Mouse (Mus musculus): ENCODE measurements around the gene Fzd4. TPM values are rescaled to one million over a fixed set of nuclear protein-coding genes. Genes with fewer than 3 reads are reported as not detected.
A peak's percentile ranks its signal among the peaks of the same experiment; 100 is the strongest.

Fzd4 gene
- polyA plus RNA-seq (2015; fragmentation: Nextera tagmentation; extraction: Ambion mirVana) = 8.9 and 9.9 TPM in 2 replicates

DNA sequence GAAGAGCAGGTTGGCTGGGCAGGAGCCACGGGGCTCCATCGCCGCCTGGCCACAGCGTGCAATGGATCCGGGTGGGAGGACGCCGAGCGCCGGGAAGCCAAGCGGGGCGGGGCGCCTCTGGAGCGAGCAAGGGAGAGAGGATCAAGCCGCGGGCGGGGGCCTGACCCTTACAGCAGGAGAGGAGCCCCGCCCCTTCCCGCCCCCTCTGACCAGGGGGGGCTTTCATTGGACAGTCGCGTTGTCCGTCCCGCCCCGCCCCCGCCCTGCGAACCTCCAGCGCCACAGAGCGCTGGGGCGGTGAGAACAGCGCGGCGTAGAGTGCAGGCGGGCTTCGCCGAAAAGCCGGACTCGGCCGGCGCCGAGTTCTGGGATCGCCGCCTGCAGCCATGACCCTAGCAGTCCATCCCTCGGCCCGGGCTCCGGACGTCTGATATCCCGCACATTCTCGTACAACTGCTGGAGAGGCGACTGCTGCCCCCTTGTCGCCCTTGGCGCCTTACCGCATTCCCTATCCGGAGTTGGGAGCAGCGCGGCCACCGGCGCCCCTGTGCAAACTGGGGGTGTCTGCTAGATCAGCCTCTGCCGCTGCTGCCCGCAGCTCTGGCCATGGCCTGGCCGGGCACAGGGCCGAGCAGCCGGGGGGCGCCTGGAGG, at the start of gene Fzd4, which contains the start of gene Tmem135:
TSS of gene Fzd4 (plus strand) at position 275 of the 653 bp plus-strand sequence.
TSS of gene Tmem135 (minus strand) at position 142 of the 653 bp plus-strand sequence.
- Histone ChIP-seq H3K27ac (replicated peaks) (peak within 1 kb of the TSS; percentile 79), H3K4me2 (replicated peaks) (peak within 1 kb of the TSS; percentile 99), H3K36me3 (peaks cover 3% of the 10 kb centered on the region; the same call in 1 of the 2 replicates), H3K4me1 (peaks cover 16% of the 10 kb centered on the region), H3K9ac (peak within 1 kb of the TSS; percentile 74), H3K27me3 (0 out of 2 replicates have a peak, but pooled peaks cover 10% of the 10 kb centered on the region), H3K9me3 (replicated peaks) (no peaks in the 10 kb centered on the region), H3K4me3 (replicated peaks) (peak within 1 kb of the TSS; percentile 77)
- WGBS = under 1% methylated on average over 61 of the region's 62 CpGs
- peak; percentile 97 for ATAC-seq (ENCODE audit: insufficient number of reproducible peaks, low FRiP score, low TSS enrichment, low read depth)

DNA sequence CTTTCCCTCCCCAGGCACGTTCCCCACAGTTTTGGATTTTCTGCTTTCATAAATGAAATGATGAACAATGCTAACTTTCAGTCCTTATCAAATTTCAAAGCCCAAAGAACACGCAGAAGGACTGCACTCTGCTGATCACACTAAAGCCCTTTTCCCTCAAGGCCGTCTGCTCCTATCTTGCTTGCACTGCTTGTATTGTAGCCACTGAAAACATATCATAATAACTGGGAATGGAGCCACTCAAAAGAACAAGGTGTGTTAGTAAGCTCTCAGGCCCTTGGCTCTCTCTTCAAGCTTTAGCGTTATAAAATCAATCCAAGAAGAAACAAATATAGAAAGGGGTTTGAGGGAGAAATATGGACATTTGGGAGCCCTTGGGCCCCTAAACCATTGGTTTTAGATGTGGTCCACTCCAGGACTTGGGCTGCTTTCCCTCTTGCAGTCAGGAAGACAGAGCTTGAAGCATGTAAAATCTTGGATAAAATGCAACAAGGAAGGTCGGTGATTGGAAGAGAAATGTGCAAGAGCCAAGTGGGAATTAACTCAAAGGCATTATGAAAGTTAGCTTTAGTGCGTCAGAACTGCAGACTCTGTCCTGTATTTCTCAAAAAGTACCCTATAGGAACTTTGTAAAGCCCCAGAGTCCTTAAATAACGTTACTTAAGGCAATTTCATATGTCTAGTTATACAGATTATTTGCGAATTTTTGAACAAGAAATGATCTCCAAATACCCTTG, 48.5 kb upstream of the Fzd4 start:
- WGBS = 37% methylated on average over 8 of the region's 8 CpGs
- Histone ChIP-seq H3K9me3 (replicated peaks) (no peaks in the 10 kb centered on the region), H3K36me3 (no peaks in the 10 kb centered on the region), H3K4me2 (replicated peaks) (no peak overlapping the region), H3K4me3 (replicated peaks) (no peak overlapping the region), H3K9ac (no peak overlapping the region), H3K4me1 (peaks cover 5% of the 10 kb centered on the region), H3K27me3 (no peaks in the 10 kb centered on the region), H3K27ac (replicated peaks) (peak overlapping the region; percentile 70)
- ATAC-seq (ENCODE audit: insufficient number of reproducible peaks, low FRiP score, low TSS enrichment, low read depth) = no peak

DNA sequence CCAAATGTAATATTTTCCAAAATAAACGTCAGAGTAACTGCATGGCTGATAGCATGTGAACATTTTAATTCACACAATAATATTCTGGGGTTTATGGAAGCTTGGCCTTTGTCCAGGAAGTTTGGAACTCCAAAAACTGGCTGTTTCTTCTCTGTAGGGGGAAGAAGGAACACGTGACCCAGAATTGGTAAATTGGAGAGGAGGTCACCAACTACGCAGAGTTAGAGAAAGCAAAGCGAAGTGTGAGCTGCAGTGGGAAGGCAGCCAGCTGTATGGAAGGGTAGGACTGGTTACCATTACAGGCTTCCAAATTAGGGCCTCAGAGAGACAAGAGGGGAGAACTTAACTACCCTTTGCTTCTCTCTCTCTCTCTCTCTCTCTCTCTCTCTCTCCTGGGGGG, 47.8 kb upstream of the Fzd4 start:
- no peaks in the 10 kb centered on the region for H3K27me3 ChIP-seq
- 0 out of 2 replicates have a peak overlapping the region, but pooled peaks have one; percentile 4 for H3K4me2 ChIP-seq (replicated peaks)
- no peaks in the 10 kb centered on the region for H3K9me3 ChIP-seq (replicated peaks)
- peaks cover 5% of the 10 kb centered on the region for H3K4me1 ChIP-seq
- no peak overlapping the region for H3K9ac ChIP-seq
- H3K4me3 ChIP-seq (replicated peaks) = no peak overlapping the region
- H3K27ac ChIP-seq (replicated peaks) = peak overlapping the region; percentile 73
- peak; percentile 63; the same call in 1 of the 2 replicates for ATAC-seq (ENCODE audit: insufficient number of reproducible peaks, low FRiP score, low TSS enrichment, low read depth)
- no peaks in the 10 kb centered on the region for H3K36me3 ChIP-seq
- WGBS = 28% methylated on average over 4 of the region's 4 CpGs

DNA sequence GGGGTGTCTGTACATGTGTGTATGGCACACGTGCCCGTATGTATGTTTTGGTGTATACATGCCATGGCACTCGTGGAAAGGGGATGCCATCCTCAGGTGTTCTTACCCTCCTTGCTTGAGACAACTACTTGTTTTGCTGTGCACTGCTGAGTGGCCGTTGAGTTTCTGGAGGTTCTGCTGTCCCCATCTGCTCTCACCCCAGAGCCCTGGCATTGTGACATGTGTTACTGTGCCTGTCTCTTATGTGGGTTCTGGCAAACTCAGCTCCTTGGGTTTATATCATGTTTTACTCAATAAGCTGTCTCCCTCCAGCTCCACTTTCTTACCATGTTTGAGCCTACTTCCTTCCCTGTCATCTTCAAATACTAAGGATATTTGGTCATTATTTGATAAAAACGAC, 40.2 kb upstream of the Fzd4 start:
- H3K9ac ChIP-seq = no peak overlapping the region
- no peaks in the 10 kb centered on the region for H3K36me3 ChIP-seq
- 89% methylated on average over 5 of the region's 5 CpGs for WGBS
- H3K9me3 ChIP-seq (replicated peaks) = no peaks in the 10 kb centered on the region
- H3K4me3 ChIP-seq (replicated peaks) = no peak overlapping the region
- H3K27me3 ChIP-seq = no peaks in the 10 kb centered on the region
- H3K27ac ChIP-seq (replicated peaks) = no peak overlapping the region
- no peak overlapping the region for H3K4me2 ChIP-seq (replicated peaks)
- H3K4me1 ChIP-seq = no peaks in the 10 kb centered on the region
- ATAC-seq (ENCODE audit: insufficient number of reproducible peaks, low FRiP score, low TSS enrichment, low read depth) = no peak

DNA sequence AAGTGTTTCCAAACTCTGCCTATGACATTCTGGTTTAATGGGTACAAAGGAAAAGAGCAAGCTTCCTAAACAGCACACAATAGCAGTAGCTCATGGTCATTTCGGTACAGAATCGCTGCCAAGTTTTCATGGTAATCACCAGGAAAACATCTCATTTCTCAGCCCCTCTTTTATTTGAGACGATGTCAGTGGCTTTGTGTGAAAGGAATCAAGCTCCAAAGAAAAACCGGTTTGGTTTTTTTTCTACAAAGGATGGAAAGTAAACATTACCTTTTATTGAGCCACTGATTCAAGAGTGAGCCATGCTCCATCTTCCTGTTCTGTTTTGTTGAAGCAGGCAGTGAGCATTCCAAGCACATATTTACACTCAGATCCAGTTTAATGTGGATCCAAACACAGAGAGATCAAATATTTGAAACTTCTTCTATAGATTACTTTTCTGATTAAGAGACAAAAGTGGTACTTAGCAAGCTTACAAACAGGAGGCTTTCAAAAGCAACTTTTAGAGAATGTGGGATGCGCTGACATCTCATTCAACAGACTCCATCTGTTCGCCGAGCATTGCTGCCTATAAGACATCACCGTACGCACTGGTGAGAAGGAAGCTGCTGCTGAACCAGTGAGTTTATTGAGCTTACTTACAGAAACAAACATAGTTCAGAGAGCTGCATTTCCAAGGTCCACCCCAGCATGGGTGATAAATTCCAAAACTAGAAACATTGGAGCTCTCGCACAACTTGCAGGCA, 38.8 kb upstream of the Fzd4 start:
- no peak overlapping the region for H3K4me3 ChIP-seq (replicated peaks)
- H3K4me1 ChIP-seq = no peaks in the 10 kb centered on the region
- H3K36me3 ChIP-seq = no peaks in the 10 kb centered on the region
- WGBS = 79% methylated on average over 10 of the region's 10 CpGs
- H3K27me3 ChIP-seq = no peaks in the 10 kb centered on the region
- no peaks in the 10 kb centered on the region for H3K9me3 ChIP-seq (replicated peaks)
- no peak overlapping the region for H3K9ac ChIP-seq
- H3K27ac ChIP-seq (replicated peaks) = no peak overlapping the region
- no peak for ATAC-seq (ENCODE audit: insufficient number of reproducible peaks, low FRiP score, low TSS enrichment, low read depth)
- no peak overlapping the region for H3K4me2 ChIP-seq (replicated peaks)

DNA sequence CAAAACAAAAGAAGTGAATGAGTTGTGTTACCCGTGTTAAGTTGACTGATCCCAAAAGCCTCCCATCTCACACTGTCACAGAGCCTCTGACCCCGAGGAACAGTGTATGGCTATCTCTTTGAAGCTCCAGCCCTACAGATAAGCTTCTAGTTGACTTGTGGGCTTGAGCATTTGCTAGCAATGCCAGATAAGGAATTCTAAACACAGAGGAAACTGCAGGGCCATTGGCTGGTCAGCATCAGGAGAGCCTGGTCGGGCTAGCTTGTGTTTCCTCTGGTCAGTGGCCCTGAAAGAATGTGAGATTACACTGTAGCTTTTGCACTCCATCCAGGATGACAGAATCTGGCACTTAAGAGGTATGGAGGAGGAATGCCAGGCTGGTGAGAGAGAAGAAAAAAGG, 36.5 kb upstream of the Fzd4 start:
- ATAC-seq (ENCODE audit: insufficient number of reproducible peaks, low FRiP score, low TSS enrichment, low read depth) = no peak
- H3K4me2 ChIP-seq (replicated peaks) = no peak overlapping the region
- H3K9me3 ChIP-seq (replicated peaks) = no peaks in the 10 kb centered on the region
- no peaks in the 10 kb centered on the region for H3K27me3 ChIP-seq
- WGBS = 41% methylated on average over 3 of the region's 3 CpGs
- no peak overlapping the region for H3K27ac ChIP-seq (replicated peaks)
- no peak overlapping the region for H3K9ac ChIP-seq
- H3K36me3 ChIP-seq = no peaks in the 10 kb centered on the region
- no peak overlapping the region for H3K4me3 ChIP-seq (replicated peaks)
- H3K4me1 ChIP-seq = no peaks in the 10 kb centered on the region

DNA sequence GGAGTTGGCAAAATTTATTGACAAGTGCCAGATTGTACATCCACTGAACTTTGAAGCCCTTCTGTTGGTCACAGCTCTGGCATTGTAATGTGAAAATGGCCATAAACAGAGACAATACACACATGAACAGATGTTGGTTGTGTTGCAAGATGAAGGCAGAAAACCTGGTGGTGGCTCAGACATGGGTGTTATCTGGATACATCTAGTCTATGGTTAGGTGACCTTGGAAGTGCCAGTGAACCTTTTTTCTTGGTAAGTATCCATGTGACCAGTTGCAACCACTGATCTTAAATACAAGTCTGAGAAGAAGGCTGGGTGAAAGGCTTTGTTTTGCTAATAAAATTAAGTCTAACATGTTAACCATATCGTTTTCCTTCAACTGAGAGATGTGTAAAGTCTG, 34.1 kb upstream of the Fzd4 start:
- Histone ChIP-seq H3K27me3 (no peaks in the 10 kb centered on the region), H3K36me3 (no peaks in the 10 kb centered on the region), H3K9me3 (replicated peaks) (no peaks in the 10 kb centered on the region), H3K4me1 (no peaks in the 10 kb centered on the region), H3K4me3 (replicated peaks) (no peak overlapping the region), H3K4me2 (replicated peaks) (no peak overlapping the region), H3K27ac (replicated peaks) (no peak overlapping the region), H3K9ac (no peak overlapping the region)
- no peak for ATAC-seq (ENCODE audit: insufficient number of reproducible peaks, low FRiP score, low TSS enrichment, low read depth)
- WGBS = 86% methylated on average over 1 of the region's 1 CpGs

DNA sequence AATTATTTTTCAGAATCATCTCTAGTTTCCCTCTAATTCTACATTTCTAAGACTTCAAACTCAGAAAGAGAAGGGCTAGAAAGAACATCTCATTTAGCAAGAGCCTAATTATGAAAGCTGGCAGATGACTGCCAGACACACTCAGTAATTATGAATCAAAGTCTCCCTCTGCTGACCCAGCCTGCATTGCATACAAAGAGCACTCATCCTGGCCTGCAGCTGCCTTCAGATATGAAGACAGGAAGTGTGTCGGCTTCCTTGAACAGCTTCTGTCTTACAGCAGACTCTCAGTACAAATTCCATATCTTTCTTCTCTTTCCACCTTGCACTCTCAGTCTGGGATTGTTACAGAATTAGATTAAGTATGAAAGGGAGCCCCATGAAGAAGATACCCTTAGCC, 33.2 kb upstream of the Fzd4 start:
- H3K9ac ChIP-seq = no peak overlapping the region
- H3K4me1 ChIP-seq = no peaks in the 10 kb centered on the region
- no peak overlapping the region for H3K4me3 ChIP-seq (replicated peaks)
- H3K36me3 ChIP-seq = no peaks in the 10 kb centered on the region
- H3K4me2 ChIP-seq (replicated peaks) = no peak overlapping the region
- 25% methylated on average over 1 of the region's 1 CpGs for WGBS
- ATAC-seq (ENCODE audit: insufficient number of reproducible peaks, low FRiP score, low TSS enrichment, low read depth) = no peak
- H3K9me3 ChIP-seq (replicated peaks) = no peaks in the 10 kb centered on the region
- H3K27me3 ChIP-seq = no peaks in the 10 kb centered on the region
- no peak overlapping the region for H3K27ac ChIP-seq (replicated peaks)

DNA sequence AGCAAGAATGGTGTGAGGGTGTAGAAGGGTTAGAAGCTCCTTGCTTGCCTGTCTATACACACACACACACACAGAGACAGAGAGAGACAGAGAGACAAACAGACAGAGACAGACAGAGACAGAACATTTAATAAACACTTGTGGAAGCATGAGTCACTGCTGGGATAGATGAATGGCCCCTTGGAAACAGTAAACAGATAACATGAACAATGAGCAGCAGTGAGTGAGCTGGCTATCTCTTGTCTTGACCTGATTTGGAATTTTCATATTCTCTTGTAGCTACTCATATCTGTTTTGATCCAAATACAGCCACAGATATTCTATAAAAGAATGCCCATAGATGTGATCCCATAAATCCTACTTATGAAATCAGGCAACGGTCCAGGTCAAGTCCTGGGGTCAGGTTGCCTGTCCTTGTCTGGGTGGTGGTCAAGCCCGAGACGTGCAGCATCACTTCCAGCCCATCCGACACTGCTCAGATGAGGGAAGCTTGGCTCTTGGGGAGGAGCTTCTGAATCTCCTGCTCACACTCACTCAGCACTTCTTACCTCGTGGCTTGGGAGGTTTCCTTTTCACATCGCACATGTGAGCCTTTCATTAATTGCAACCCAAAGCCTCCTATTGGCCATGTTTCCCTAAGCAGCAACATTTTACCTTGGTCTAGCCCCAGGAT, 32.4 kb upstream of the Fzd4 start:
- H3K4me1 ChIP-seq = no peaks in the 10 kb centered on the region
- no peak overlapping the region for H3K4me3 ChIP-seq (replicated peaks)
- no peak overlapping the region for H3K9ac ChIP-seq
- H3K36me3 ChIP-seq = no peaks in the 10 kb centered on the region
- no peak overlapping the region for H3K27ac ChIP-seq (replicated peaks)
- WGBS = 72% methylated on average over 6 of the region's 6 CpGs
- no peak overlapping the region for H3K4me2 ChIP-seq (replicated peaks)
- ATAC-seq (ENCODE audit: insufficient number of reproducible peaks, low FRiP score, low TSS enrichment, low read depth) = no peak
- no peaks in the 10 kb centered on the region for H3K9me3 ChIP-seq (replicated peaks)
- no peaks in the 10 kb centered on the region for H3K27me3 ChIP-seq

DNA sequence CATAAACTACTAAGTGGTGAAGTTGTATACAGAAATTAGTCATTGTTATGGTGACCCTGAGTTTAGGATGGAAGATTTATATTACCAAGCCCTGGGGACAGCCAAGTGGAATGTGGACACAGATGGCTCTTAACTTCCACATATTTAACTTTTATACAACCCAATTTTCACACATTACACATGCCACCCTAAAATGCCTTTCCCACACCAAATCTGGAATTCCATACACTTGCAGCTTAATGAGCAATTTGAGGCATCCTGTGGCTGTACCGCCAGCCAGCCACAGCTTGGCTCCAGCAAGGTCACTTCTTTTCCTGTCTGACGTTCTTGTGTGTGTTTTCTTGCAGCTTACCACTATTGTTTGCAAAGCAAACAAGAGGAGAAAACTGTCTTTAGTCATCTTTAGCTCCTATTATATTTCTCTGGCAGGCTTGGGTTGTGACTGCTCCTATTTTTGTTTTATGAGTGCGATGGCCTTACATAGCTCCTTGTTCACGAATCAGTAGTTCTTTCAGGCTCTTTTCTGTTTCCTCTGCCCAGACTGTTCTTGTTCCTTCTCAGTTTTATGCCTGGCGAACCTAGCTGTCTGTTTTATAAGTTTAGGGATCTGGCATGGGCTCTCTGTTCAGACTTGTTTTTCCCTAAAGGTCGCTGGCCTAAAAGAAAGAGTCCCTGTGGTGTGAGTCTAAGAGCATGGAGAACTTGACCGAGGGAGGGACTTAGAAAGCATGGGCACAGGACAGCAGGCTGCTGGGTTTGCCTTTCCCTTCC, 23.0 kb upstream of the Fzd4 start:
- H3K4me3 ChIP-seq (replicated peaks) = no peak overlapping the region
- WGBS = 41% methylated on average over 7 of the region's 7 CpGs
- ATAC-seq (ENCODE audit: insufficient number of reproducible peaks, low FRiP score, low TSS enrichment, low read depth) = no peak
- no peaks in the 10 kb centered on the region for H3K36me3 ChIP-seq
- H3K9me3 ChIP-seq (replicated peaks) = no peaks in the 10 kb centered on the region
- no peak overlapping the region for H3K9ac ChIP-seq
- H3K4me2 ChIP-seq (replicated peaks) = no peak overlapping the region
- no peaks in the 10 kb centered on the region for H3K27me3 ChIP-seq
- no peak overlapping the region; the same call in 1 of the 2 replicates for H3K27ac ChIP-seq (replicated peaks)
- H3K4me1 ChIP-seq = no peaks in the 10 kb centered on the region
